Mouse (Mus musculus): ENCODE measurements around the gene Ier5. TPM values are rescaled to one million over a fixed set of nuclear protein-coding genes. Genes with fewer than 3 reads are reported as not detected.

Ier5 gene
- total RNA-seq, 2 experiments from 2014 or later, result 13.2 to 15.5 TPM

DNA sequence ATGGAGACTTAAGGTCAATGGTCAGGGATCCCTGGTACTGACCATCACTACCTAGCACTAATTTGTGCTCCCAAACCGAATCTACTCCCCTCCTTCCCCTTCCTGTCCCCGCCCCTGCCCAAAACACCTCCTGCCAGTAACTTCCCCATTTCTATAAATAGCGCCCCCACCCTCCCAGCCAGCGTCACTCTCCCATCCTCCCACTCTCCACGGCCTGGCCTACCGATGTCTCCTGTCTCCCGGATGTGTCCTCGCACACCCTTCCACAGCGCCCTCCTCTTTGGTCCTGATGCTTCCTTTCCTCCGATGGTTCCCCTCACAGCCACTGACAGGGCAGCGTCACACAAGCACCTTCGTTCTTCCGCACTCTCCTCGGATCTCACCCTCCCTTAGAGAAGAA, 39.9 kb downstream of the Ier5 start:
- intact Hi-C loops (cut with DNase I), result loop anchor here (10.0 kb wide), 1 partner anchor 355 kb away; the partner anchor contains the start of gene Xpr1
- DNase-seq, result peak; percentile 64 to 70

DNA sequence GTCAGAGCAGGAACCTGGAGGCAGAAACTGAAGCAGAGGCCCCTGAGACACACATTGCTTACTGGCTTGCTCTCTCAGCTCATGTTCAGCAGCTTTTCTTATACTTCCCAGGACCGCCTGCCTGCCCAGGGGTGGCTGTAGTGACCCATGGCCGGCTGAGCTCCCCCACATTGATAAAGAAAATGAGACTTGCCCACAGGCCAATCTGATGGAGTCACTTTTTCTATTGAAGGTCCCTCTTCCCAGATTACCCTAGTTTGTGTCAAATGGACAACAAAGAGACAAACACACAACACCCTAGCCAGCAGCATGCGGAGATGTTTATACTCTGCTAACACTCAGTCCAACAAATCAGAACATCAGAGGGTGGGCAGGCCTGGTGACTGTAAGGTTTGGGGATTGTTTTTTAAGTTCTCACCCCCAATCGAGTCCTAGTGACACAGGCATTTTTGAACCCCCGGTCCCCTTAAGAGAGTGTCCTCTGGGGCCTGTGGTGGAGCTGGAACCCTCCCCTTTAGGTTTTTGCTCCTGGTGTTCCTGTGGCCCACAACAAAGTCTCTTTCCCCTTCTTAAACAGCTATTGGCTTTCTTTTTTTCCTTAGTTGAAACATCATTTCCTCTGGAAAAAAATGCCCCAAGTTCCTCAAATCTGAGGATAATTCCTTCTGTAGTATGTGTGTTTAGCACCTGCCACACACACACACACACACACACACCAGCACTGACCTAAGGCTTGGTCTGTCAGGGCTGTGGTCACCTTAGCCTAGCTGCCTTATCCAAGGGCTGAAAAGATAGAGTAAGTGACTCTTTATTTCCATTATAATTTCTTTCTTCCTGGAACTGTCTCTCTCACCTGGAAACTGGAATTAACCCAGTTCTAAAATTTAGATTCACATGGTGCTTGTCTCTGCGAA, 41.1 kb downstream of the Ier5 start:
- intact Hi-C loops (cut with DNase I), result loop anchor here (10.0 kb wide), 1 partner anchor 356 kb away; the partner anchor contains the start of gene Xpr1

DNA sequence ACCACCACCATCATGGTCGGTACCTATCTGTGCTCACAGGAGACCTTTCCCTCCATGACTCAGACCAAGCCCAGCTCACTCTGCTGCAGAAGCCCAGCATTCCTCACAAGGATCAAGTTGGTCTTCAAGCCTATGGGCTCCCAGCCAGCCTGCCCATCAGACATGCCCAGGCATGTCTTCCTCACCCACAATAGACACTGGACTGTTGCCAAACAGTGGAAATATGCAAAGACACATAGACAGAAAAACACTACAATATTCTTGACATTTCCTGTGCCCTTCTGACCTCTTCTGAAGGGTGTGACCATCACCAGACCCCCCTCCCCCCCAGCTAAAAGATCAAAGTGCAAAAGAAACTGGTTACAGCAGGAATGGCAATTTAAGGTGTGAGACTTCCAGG, 43.3 kb downstream of the Ier5 start:
- DNase-seq, result no peak
- intact Hi-C loops (cut with DNase I), result loop anchor here (10.0 kb wide), 1 partner anchor 359 kb away; the partner anchor contains the start of gene Xpr1

More for the DNA sequence above, 41.1 kb downstream of the Ier5 start:
- DNase-seq, result no peak

DNA sequence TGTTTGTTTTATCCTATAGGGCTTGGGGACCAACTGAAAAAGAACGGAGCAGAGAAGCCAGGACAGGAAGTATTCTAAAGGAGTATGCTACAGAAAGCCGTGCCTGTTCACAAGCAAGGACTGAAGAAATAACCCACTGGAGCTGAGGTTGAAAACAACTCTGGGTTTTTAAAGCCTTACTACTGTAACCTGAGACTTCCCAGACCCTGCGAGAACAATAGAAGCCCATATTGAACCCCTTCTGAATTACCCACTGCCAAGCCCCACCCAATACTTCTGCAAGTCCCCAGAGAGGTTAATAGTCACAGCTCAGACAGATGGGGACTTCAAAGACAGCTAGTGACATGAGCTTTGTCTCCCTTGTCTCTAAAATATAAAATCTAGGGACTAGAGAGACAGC, 44.4 kb downstream of the Ier5 start:
- no peak for DNase-seq
- intact Hi-C loops (cut with DNase I), result loop anchor here (10.0 kb wide), 1 partner anchor 360 kb away; the partner anchor contains the start of gene Xpr1

DNA sequence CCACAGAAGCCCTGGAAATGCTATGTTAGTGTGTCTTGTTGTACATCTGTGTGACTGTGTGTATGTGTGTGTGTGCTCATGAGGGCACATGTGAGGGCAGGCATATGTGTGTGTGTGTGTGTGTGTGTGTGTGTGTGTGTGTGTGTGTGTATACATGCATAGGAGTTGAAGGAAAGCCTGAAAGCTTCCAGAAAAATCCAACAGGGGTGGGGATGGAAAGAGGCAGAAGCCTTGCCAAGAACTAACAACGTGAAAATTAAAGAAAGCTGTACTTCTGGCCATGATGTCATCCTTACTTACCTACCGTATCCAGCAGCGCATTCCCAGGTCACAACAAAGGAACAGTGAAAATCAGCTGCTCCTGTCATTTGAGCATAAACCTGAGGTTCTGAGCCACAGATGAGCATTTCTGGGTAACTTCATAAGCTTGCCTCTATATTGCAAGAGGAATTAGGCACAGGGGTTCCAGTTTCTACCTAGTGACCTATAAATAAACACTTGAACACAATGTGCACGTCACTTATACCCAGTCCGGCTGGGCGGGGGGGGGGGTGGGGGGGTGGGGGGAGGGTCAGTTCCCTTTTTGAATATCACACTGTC, 45.0 kb downstream of the Ier5 start:
- no peak for DNase-seq
- intact Hi-C loops (cut with DNase I), result loop anchor here (10.0 kb wide), 1 partner anchor 360 kb away; the partner anchor contains the start of gene Xpr1

DNA sequence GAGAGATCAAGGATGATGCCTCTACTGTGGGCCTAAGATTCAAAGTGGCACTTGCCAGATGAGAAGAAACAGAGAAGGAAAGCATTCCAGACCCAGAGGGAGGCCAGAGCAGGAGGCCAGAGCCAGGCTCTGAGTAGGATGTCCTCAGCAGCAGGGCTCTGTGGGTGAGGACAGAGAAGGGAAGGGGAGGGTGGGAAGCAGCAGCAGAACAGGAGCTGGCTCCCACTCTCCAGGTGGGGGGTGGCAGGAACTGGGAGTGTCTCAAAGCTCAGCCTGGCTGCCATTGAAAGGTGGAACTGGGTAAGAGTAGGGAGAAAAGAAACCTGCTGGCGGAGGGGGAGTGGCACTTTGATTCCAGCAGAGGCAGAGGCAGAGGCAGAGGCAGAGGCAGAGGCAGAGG, 46.1 kb downstream of the Ier5 start:
- intact Hi-C loops (cut with DNase I), result loop anchor here (10.0 kb wide), 1 partner anchor 362 kb away; the partner anchor contains the start of gene Xpr1
- DNase-seq, result no peak

DNA sequence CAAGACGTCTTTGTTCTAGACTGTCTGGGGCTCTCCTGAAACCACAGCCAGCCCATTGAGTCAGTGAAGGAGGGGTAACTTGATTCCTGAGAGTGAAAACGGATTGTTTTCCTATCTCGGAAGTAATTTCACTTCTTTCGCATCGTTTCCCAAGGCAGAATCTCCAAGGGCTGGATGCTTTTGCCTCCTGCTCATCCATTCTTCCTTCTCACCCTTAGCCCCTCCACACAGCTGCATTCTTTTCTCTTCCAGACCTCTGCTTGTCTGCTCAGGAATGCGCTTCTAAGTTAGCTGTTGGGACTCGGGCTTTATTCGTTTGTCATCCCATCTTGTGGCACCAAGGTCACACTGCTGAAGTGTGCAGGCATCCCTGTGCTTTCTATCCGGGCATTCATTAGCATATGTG, 46.7 kb downstream of the Ier5 start:
- intact Hi-C loops (cut with DNase I), result loop anchor here (10.0 kb wide), 1 partner anchor 362 kb away; the partner anchor contains the start of gene Xpr1
- no peak for DNase-seq

DNA sequence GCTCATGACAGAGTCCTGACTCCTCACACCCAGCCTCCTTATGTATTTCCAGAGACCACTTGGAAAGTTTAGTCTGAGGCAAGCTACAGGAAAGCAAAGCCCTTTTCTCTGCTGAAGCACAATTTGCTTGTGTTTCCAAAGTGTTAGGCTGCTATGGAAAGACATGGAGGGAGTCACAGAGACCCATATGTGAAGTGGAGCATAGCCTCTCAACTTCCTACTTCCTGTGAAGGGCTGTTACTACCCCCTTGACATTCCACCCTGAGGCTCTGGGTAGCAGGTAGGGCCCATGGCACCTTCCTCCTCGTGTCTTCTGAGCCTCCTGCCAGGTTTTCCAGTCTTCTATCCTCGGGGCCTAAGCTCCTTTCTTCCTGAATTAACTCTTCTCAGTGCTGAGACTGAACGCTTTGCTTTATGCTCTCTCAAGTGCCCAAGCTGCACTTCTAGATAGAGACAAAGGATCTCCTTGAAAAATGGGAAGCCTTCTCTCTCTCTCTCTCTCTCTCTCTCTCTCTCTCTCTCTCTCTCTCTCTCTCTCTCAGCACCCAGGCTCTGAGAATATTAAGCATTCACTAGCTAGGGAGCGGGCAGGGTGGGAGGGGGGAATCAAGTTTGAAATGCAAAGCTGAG, 47.2 kb downstream of the Ier5 start:
- no peak for DNase-seq
- intact Hi-C loops (cut with DNase I), result loop anchor here (10.0 kb wide), 1 partner anchor 363 kb away; the partner anchor contains the start of gene Xpr1

DNA sequence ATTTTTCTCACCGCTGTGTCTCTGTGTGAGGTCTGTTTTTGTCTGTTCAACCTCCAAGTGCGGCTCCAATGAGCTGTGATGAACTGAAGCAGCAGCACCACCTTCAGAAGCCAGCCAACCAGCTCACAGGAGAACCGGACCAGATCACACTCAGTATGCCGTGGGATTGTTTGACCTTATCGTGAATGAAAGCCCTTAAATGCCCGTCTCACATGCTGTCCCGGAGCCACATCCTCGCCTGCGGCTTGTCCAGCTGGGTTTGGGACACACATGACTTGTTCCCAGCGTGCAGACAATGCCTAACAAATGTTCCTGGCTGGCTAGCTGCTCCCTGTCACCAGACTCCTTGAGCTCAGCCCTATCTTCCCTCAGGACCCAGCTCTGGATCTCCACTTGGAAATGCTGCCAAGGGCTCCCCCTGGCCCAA, 47.7 kb downstream of the Ier5 start:
- DNase-seq, result peak; percentile 48 to 60
- intact Hi-C loops (cut with DNase I), result loop anchor here (10.0 kb wide), 1 partner anchor 363 kb away; the partner anchor contains the start of gene Xpr1

DNA sequence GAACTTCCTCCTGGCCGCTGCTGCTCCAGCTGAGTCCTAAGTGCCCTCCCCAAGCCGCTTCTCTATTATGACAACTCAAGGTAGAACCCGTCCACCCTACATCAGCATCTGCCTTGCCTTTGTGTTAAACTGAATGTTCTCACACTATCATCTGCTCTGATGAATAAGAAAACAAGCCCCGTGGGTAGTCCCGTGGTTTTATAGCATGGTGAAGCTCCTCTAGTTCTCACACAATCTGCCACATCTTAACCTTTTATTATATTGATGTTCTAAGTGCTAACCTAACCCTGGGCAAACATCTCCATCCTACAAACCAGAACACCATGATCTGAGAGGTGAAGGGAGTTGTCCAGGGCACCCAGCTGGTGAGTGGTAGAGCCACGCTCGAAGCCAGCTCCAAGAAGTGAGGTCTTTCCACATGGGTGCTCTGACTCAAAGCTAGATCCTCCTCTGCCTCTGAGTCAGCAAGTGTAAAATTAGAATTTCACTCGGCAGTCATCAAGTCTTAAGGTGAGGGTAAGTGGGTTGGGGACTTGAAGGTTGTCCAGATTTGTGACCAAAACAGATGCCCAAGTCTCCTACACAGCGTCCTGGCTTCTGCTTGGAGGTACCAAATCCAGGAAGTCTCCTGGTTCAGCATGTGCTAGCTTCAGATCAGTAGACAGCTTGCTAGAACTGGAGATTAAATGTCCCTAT, 48.4 kb downstream of the Ier5 start:
- no peak for DNase-seq
- intact Hi-C loops (cut with DNase I), result loop anchor here (10.0 kb wide), 1 partner anchor 364 kb away; the partner anchor contains the start of gene Xpr1

DNA sequence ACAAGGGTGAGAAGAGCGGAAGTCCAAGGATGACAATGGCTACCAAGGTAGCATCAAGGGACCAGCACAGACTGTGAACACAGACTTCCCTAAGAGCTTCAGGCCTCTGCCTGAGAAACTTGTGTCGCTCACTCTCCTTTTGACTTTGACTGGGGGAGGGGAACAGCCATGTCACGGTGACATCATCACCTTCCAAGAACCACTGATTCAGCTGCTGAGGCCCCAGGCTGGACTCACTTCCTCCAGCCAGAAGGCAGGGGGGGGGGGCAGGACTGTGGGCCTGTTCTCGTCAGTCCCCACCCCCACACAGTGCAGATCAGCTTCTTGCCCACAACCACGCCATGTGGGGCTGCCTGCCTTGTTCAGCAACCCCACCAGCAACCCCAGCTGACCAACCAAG, 49.3 kb downstream of the Ier5 start:
- intact Hi-C loops (cut with DNase I), result loop anchor here (10.0 kb wide), 1 partner anchor 365 kb away; the partner anchor contains the start of gene Xpr1
- DNase-seq, result peak; percentile 49 to 56

DNA sequence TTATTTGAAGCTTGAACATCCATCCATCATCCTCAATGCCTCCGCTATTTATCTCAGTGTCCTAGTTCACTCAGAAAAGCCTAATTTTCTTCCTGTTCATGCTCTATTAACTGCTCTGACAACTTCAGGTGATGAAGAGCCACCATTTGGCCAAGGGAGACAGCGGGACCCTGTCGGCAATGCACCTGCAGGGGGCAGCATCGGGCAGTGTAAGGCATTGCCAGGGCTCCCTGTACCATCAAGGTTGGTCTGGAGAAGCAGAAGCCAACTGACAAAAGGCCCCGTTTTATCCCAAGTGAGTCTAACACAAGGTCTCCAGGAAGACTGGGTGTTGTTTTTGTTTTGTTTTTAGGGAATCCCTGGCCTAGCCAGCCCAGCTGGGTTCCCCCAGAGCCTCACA, 50.5 kb downstream of the Ier5 start:
- intact Hi-C loops (cut with DNase I), result loop anchor here (1.0 to 2.0 kb wide), 6 partner anchors 22 to 232 kb away; partner anchors contain the start of gene Ier5
- peak; percentile 93 to 99 for DNase-seq

Other genes starting within 250 kb of the Ier5 start
- under 1 TPM; 0.16 to 0.17 TPM for gene Cacna1e, start 215.1 kb downstream of the Ier5 start, total RNA-seq (2021)
- gene Mr1, start 47.2 kb upstream of the Ier5 start, total RNA-seq (2021), result 1 to 10 TPM; 6.4 to 8.5 TPM
- 10 to 100 TPM; 19.9 to 23.8 TPM for gene Stx6, start 59.1 kb upstream of the Ier5 start, total RNA-seq (2021)
- 10 to 100 TPM; 32.0 to 34.3 TPM for gene BC034090, start 144.8 kb upstream of the Ier5 start, total RNA-seq (2021)

Data from heart, postnatal 36 days (tissue).